Mouse (Mus musculus) c-Kit-positive CD71-positive TER-119-negative erythroid progenitor cells, embryonic 14.5 days (primary cell): ENCODE results near the gene Zc3h7b.

ENCODE experiments used
- DNase-seq: peaks from one replicate; pipeline ENCODE4 v3.0.0-alpha.2; 2013; ENCODE audit warnings: low read depth

Zc3h7b gene

GRCm38 (mm10) chr15:81818404-81818803, 73.5 kb downstream of the Zc3h7b start:
- DNase-seq = no peak

DNA sequence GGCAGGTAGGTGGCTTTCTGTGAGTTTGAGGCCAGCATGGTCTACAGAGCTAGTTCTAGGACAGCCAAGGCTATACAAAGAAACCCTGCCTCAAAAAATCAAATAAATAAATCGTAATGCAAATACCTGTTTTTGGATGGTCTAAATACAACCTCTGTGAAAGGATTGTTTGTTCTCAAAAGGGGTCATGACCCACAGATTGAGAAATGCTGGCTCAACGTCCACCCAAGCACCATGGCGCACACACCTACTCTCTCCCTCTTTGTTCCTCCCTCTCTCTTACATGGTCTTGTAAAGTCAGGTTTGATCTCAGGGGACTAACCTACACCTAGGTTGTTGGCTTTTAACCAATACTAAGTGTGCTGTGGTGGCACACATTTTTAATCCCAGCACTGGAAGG, 77.8 kb downstream of the Zc3h7b start:
- no peak for DNase-seq

DNA sequence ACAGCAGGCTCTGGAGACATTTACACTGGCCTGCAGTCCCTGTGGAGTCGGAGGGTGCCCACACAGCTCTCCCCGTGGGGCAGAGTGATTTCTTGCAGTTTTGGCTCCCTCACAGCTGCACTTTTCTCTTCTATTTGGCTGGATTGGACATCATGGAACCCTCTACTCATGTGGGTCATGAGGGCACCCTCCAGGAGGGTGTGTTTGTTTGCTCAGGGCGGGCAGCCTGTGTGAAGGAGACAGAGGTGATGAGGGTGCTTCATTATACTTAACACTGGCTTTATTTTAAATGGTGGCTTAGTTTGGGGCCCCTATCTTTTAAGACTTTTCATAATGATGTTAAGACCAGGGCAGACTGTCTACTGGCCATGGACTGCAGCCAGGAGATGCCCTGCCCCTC, 80.0 kb downstream of the Zc3h7b start:
- no peak for DNase-seq

DNA sequence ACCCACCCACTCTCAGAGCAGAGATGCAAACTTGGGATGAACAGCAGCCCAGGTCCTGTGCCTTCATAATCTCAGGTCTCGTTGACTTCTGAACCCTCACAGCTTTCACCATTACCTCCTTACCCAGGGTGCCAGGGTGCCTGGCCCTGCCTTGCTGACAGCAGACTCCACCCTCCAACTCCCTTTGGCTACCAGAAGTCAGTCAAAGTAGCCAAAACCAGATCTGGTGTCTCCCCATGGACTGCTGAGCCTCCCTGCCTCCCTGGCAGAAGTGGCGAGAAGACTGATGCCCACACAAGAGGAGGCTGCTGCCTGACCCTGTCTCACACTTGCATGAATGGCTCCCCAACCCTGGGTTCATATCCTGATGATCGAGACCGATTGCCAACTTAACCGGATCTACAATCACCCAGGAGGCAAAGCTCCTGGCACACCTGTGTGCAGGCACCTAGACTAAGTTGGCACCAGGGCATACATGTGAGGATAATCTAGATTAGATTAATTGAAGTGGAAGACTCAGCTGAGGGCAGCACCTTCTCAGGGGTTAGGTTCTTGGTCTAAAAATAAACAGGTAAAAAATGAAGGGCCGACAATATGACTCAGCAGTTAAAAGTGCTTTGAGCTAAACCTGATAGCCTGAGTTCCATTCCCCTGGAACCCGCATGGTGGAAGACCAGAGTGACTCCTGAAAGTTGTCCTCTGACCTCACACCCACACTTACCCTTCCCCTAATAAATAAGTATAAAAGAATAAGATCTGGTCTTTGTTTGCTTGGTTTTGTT, 83.8 kb downstream of the Zc3h7b start:
- no peak for DNase-seq

GRCm38 (mm10) chr15:81829208-81829580, 84.3 kb downstream of the Zc3h7b start:
- DNase-seq = no peak

- no peak for DNase-seq
Measured at GRCm38 (mm10) chr15:81830530-81830929, 85.7 kb downstream of the Zc3h7b start.

GRCm38 (mm10) chr15:81831136-81831825, 86.4 kb downstream of the Zc3h7b start:
- peak; percentile 92 for DNase-seq

DNA sequence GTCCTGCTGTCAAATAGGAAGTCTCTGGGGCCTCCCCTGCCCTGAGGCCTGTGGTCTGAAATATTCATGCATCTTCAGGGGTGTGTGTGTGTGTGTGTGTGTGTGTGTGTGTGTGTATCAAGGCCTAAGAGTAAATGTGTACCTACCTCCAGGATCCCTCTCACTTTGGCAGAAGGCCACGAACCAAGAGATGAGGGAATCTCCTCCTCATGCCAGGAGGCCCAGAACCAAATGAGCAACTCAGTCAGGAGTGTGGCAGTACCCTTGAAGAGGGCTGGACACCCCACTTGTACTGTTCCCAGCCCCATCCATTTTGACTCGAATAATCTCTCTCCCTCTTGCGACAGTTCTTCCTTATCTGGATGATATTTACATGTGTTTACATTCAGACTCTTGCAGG, 87.4 kb downstream of the Zc3h7b start:
- DNase-seq = no peak

GRCm38 (mm10) chr15:81833481-81833880, 88.6 kb downstream of the Zc3h7b start:
- no peak for DNase-seq

DNA sequence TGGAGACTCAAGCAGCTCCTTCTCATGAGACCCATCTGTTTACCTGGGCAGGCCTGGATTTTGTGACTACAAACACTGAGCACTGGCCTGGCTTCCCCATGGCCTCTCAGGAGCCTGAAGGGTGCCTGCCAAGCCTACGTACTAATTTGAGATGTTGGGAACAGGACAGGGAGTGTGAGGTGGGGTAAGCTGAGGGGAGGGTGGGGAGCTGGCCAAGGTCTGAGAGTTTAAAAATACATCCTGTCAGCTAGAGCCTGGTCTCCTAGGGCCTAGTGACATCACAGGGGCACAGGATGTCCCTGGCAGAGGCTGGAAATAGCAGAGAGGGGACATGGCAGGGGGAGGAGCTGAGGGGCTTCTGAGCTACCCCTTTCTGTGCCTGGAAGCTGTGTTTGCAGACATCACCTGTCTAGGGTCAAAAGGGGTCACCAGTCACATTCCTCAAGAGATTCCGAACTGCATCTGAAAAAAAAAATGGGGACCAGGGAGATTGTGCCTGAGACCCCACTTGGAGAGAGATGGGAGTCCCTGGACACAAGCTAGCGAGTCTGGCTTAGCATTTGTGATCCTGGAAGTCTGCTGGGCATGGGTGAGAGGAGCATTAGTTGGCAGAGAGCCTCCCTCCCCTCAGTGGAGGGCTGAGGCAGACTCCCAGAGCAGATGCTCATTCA, 89.4 kb downstream of the Zc3h7b start:
- DNase-seq = no peak

- DNase-seq = no peak
Measured at GRCm38 (mm10) chr15:81835007-81835880, 90.4 kb downstream of the Zc3h7b start.

- no peak for DNase-seq
Measured at GRCm38 (mm10) chr15:81836124-81836821, 91.4 kb downstream of the Zc3h7b start.

DNA sequence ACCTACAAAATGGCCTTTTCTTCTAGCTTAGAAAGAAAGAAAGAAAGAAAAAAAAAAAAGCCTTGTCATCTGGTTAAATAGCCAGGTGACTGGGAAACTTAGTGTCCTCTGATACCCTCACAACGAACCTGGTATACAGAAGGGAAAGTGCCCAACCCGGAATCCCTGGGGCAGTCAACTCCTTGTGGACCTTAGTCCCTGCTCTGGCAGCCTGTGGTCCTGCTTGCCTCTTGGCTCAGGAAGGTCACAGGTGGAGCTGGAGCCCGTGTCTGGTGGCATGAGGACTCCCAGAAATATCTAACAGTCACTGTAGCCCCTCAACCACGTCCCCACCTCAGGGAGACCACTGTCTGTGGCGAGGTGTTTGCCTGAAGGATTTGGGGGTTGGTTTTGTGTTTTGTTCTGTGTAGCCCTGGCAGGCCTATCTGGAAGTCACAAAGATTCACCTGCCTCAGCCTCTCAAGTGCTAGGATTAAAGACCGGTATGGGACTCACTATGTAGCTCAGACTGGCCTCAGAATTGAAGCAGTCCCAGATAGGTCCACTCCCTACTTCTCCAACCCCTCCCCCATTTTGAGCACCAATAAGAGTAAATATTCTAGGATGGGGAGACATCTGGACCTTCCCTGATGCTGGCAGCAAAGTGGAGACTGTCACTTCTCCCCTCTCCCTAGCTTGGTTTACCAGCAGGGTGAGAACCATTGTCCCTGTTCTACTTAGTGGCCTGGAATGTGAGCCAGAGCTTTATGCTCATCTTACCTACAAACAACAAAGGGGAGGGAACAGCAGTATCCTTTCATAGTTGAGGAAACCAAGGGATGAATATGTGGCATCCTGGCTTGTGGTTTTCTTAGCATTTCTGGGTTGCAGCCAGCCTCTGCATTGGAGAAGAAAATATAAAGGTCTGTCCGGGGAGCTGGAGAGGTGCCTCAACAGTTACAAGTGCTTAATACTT, 92.4 kb downstream of the Zc3h7b start:
- no peak for DNase-seq

- no peak for DNase-seq
Measured at GRCm38 (mm10) chr15:81838554-81839235, 93.8 kb downstream of the Zc3h7b start.

DNA sequence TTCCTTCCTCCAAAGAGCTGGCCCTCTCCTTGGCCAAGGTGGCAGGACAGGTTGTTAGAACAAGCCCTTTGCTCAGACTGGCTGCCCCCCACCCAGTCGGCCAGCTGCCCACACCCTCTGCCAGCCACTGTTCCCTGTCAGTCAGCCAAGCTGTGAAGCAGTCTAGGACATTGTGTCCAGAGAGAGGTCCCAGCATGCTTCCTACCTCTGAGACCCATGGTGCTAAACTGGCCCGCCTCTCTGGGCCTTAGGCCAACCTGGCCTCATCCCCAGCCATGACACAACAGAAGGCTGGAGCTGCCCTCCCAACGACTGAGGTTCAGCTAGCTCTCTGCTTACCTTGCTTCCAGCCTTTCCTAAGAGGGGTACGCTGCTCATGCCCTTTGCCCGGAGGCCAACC, 94.8 kb downstream of the Zc3h7b start:
- no peak for DNase-seq

- no peak for DNase-seq
Measured at GRCm38 (mm10) chr15:81840306-81840705, 95.4 kb downstream of the Zc3h7b start.

GRCm38 (mm10) chr15:81842275-81842674, 97.4 kb downstream of the Zc3h7b start:
- DNase-seq = no peak

DNA sequence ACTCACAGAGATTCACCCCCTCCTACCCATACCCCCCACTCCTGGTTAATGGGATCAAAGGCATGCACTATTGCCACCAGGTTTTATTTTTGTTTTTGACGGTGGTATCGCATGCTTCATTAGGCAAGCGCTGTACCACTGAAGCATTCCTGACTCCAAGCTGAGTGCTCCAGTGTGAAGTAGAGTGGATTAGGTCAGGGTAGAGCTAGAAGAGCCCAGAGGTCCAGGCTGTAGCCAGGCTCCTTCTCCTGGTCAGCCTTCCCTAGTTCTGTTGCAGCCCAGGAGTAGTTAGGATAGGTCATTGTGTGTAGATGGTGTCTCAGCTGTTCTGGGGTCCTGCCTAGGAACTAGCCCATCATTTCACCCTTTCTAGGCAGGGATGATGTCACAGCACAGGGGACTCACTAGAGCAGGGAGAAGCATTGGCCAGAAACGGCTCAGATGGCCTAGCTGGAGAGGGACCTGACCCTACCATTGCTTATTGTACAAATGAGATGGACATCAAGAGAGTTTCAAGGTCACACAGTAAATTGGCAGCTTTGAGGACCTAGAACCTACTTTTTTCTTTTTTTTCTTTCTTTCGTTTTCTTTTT, 100.3 kb downstream of the Zc3h7b start:
- no peak for DNase-seq

GRCm38 (mm10) chr15:81845724-81846123, 100.9 kb downstream of the Zc3h7b start:
- DNase-seq = no peak
